Mouse (Mus musculus) thymus, adult 2 months (tissue): Measurements from ENCODE around the gene Gm9913. TPM values are rescaled to one million over a fixed set of nuclear protein-coding genes. Genes with fewer than 3 reads are reported as not detected.

Experiments used
- DNase-seq: peaks from one replicate; pipeline ENCODE4 v3.0.0; 2021
- H3K27ac ChIP-seq: fragments of 200-500 bp; 2 replicates; pipeline ENCODE4 v1.5.1; 2012; ENCODE audit warnings: low read length, control low read depth; ENCODE audit not compliant: control insufficient read depth, insufficient read depth
- H3K27me3 ChIP-seq: fragments of 200-500 bp; 2 replicates; pipeline ENCODE4 v1.6.1; 2012; ENCODE audit warnings: mild to moderate bottlenecking, low read length, moderate library complexity, mixed read lengths; ENCODE audit not compliant: control insufficient read depth, insufficient read depth
- H3K36me3 ChIP-seq: fragments of 200-500 bp; 2 replicates; pipeline ENCODE4 v1.6.1; 2012; ENCODE audit warnings: mild to moderate bottlenecking, low read length, moderate library complexity; ENCODE audit not compliant: control insufficient read depth, insufficient read depth
- H3K4me1 ChIP-seq: fragments of 200-500 bp; replicated peaks from 2 replicates; pipeline ENCODE4 v1.6.1; 2012; ENCODE audit warnings: low read length; ENCODE audit not compliant: control insufficient read depth, insufficient read depth
- H3K4me3 ChIP-seq: fragments of 200-500 bp; 2 replicates; pipeline ENCODE4 v1.5.1; 2012; ENCODE audit warnings: mild to moderate bottlenecking, low read length, control low read depth, moderate library complexity; ENCODE audit not compliant: control insufficient read depth, insufficient read depth
- CTCF ChIP-seq: fragments of 200-500 bp; IDR thresholded peaks from 2 replicates; pipeline ENCODE4 v1.5.1; 2012; ENCODE audit warnings: mild to moderate bottlenecking, control low read depth, low read length, moderate library complexity, borderline replicate concordance; ENCODE audit not compliant: control insufficient read depth, poor library complexity, insufficient read depth; ENCODE audit errors: extremely low read depth
- POLR2A ChIP-seq: fragments of 200-500 bp; IDR thresholded peaks from 2 replicates; pipeline ENCODE4 v1.6.1; 2012; ENCODE audit warnings: mild to moderate bottlenecking, low read length, control low read depth, moderate library complexity; ENCODE audit not compliant: control insufficient read depth, poor library complexity, insufficient read depth; ENCODE audit errors: extremely low read depth
- WGBS: fragments of 180-500 bp; shearing (Covaris S2); methylation state at CpG from one replicate; pipeline ENCODE4 v1.1.7; 2018; 5-methylcytosine and 5-hydroxymethylcytosine counted together
- polyA plus RNA-seq: library from polyadenylated mRNA; depleted of rRNA; stranded (reverse); fragments of >200 nt; gene quantifications from 2 replicates; pipeline ENCODE4 v1.2.3, GENCODE M21; 2012

The Gm9913 gene
- polyA plus RNA-seq, 1 experiment: 0.08 TPM

GRCm38 (mm10) chr2:125507893-125508292 is 3.0 kb downstream of the Gm9913 start, which contains the start of gene Fbn1:
Gene Fbn1 (minus strand): TSS chr2:125507993.
- no peak for TF ChIP-seq CTCF
- TF ChIP-seq POLR2A: no peak
- Histone ChIP-seq H3K27ac (no peak within 1 kb of the TSS), H3K4me1 (no peaks in the 10 kb centered on the region), H3K4me3 (no peak within 1 kb of the TSS), H3K27me3 (no peaks in the 10 kb centered on the region; the same call in 1 of the 2 replicates), H3K36me3 (no peaks in the 10 kb centered on the region)
- DNase-seq: no peak
- 92% methylated on average over 4 of the region's 4 CpGs for WGBS

- Histone ChIP-seq H3K36me3 (no peaks in the 10 kb centered on the region), H3K27me3 (no peaks in the 10 kb centered on the region; the same call in 1 of the 2 replicates), H3K4me3 (no peak overlapping the region), H3K27ac (no peak overlapping the region), H3K4me1 (no peaks in the 10 kb centered on the region)
- no peak for DNase-seq
- TF ChIP-seq POLR2A (no peak), CTCF (no peak)
- WGBS: 91% methylated on average over 5 of the region's 5 CpGs
Observed at GRCm38 (mm10) chr2:125508381-125508780, 3.5 kb downstream of the Gm9913 start.

- TF ChIP-seq POLR2A (no peak), CTCF (no peak)
- DNase-seq: no peak
- 83% methylated on average over 2 of the region's 2 CpGs for WGBS
Observed at GRCm38 (mm10) chr2:125510752-125511151, 5.9 kb downstream of the Gm9913 start.

GRCm38 (mm10) chr2:125511898-125512297 is 7.0 kb downstream of the Gm9913 start:
- WGBS: 85% methylated on average over 4 of the region's 4 CpGs
- Histone ChIP-seq H3K4me3 (no peak overlapping the region), H3K27ac (no peak overlapping the region), H3K4me1 (no peaks in the 10 kb centered on the region), H3K27me3 (no peaks in the 10 kb centered on the region; the same call in 1 of the 2 replicates), H3K36me3 (no peaks in the 10 kb centered on the region)
- TF ChIP-seq POLR2A (no peak), CTCF (no peak)
- DNase-seq: no peak

More at GRCm38 (mm10) chr2:125510752-125511151, 5.9 kb downstream of the Gm9913 start:
- H3K4me1 ChIP-seq: no peaks in the 10 kb centered on the region
- no peaks in the 10 kb centered on the region for H3K36me3 ChIP-seq
- H3K27ac ChIP-seq: no peak overlapping the region
- H3K4me3 ChIP-seq: no peak overlapping the region
- H3K27me3 ChIP-seq: no peaks in the 10 kb centered on the region; the same call in 1 of the 2 replicates

GRCm38 (mm10) chr2:125512544-125512943 is 7.7 kb downstream of the Gm9913 start:
- H3K27ac ChIP-seq: no peak overlapping the region
- 93% methylated on average over 4 of the region's 4 CpGs for WGBS
- no peaks in the 10 kb centered on the region; the same call in 1 of the 2 replicates for H3K27me3 ChIP-seq
- H3K36me3 ChIP-seq: no peaks in the 10 kb centered on the region
- no peak for DNase-seq
- H3K4me1 ChIP-seq: no peaks in the 10 kb centered on the region
- TF ChIP-seq CTCF: no peak
- TF ChIP-seq POLR2A: no peak
- H3K4me3 ChIP-seq: no peak overlapping the region

- H3K4me1 ChIP-seq: no peaks in the 10 kb centered on the region
Observed at GRCm38 (mm10) chr2:125514391-125514790, 9.5 kb downstream of the Gm9913 start.

GRCm38 (mm10) chr2:125515291-125516057 is 10.6 kb downstream of the Gm9913 start:
- 79% methylated on average over 12 of the region's 12 CpGs for WGBS
- no peak overlapping the region for H3K4me3 ChIP-seq
- no peaks in the 10 kb centered on the region for H3K4me1 ChIP-seq
- H3K36me3 ChIP-seq: no peaks in the 10 kb centered on the region
- DNase-seq: no peak
- no peak for TF ChIP-seq CTCF
- no peak for TF ChIP-seq POLR2A
- H3K27me3 ChIP-seq: no peaks in the 10 kb centered on the region
- H3K27ac ChIP-seq: no peak overlapping the region

More at GRCm38 (mm10) chr2:125514391-125514790, 9.5 kb downstream of the Gm9913 start:
- H3K27me3 ChIP-seq: no peaks in the 10 kb centered on the region
- TF ChIP-seq POLR2A (no peak), CTCF (no peak)
- DNase-seq: no peak
- H3K36me3 ChIP-seq: no peaks in the 10 kb centered on the region
- 94% methylated on average over 3 of the region's 3 CpGs for WGBS
- H3K4me3 ChIP-seq: no peak overlapping the region
- H3K27ac ChIP-seq: no peak overlapping the region
